Mouse (Mus musculus): ENCODE data around the gene Zcchc17. TPM values are rescaled to one million over a fixed set of nuclear protein-coding genes. Genes with fewer than 3 reads are reported as not detected.

Zcchc17 gene
- polyA plus RNA-seq, 1 experiment from 2014 or later, result 95.3 TPM

DNA sequence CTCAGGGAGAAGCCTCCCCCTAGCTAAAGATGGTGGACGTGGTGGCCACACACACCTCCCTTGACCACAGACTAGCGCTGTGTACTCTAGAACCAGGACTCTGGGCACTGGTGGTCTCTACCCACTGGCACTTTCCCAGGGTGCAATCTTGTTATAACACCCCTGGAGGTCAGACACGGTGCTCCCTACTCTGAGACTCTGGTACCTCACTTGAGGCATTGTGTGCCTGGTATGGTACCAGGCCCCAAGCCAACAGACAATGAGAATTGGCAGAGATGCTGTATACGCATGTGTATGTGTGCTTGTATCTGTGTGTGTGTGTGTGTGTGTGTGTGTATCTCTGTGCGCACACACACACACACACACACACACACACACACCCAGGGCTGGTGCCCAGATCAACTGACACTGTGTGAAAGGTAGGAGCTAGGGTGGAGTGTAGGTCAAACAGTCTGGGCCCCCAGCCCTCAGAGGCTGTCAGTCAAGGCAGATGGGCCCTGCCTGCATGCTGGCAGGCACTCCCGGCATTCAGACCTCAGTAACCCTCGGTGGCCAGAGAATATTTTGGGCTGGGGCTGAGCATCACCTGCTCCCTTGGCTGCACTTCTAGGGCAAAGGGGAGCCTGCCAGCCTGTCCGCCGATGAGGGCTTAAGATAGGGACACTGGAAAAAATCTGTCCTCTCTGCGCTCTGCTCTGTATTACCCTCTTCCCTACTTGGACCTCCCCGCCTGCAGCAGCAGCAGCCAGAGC lies 60.7 kb downstream of the Zcchc17 start:
- Histone ChIP-seq H3K9ac (replicated peaks) (no peak overlapping the region), H3K36me3 (no peaks in the 10 kb centered on the region), H3K9me3 (replicated peaks) (no peaks in the 10 kb centered on the region), H3K4me2 (no peak overlapping the region), H3K27ac (replicated peaks) (no peak overlapping the region), H3K4me3 (replicated peaks) (no peak overlapping the region), H3K27me3 (replicated peaks) (no peaks in the 10 kb centered on the region), H3K4me1 (0 out of 2 replicates have a peak, but pooled peaks cover 2% of the 10 kb centered on the region)
- 78% methylated on average over 11 of the region's 11 CpGs for WGBS
- ATAC-seq (ENCODE audit: low FRiP score), result no peak

GRCm38 (mm10) chr4:130297123-130297529 lies 62.6 kb downstream of the Zcchc17 start:
- Histone ChIP-seq H3K27me3 (replicated peaks) (no peaks in the 10 kb centered on the region), H3K4me3 (replicated peaks) (no peak overlapping the region), H3K36me3 (no peaks in the 10 kb centered on the region), H3K9ac (replicated peaks) (no peak overlapping the region), H3K9me3 (replicated peaks) (no peaks in the 10 kb centered on the region), H3K27ac (replicated peaks) (no peak overlapping the region), H3K4me1 (0 out of 2 replicates have a peak, but pooled peaks cover 2% of the 10 kb centered on the region), H3K4me2 (no peak overlapping the region)
- WGBS, result 22% methylated on average over 13 of the region's 13 CpGs
- ATAC-seq (ENCODE audit: low FRiP score), result no peak

- Histone ChIP-seq H3K4me3 (replicated peaks) (no peak overlapping the region), H3K9me3 (replicated peaks) (no peaks in the 10 kb centered on the region), H3K27ac (replicated peaks) (no peak overlapping the region), H3K36me3 (no peaks in the 10 kb centered on the region), H3K9ac (replicated peaks) (no peak overlapping the region), H3K4me2 (no peak overlapping the region), H3K4me1 (0 out of 2 replicates have a peak, but pooled peaks cover 2% of the 10 kb centered on the region), H3K27me3 (replicated peaks) (no peaks in the 10 kb centered on the region)
- 89% methylated on average over 13 of the region's 13 CpGs for WGBS
- ATAC-seq (ENCODE audit: low FRiP score), result no peak
These were observed 63.3 kb downstream of the Zcchc17 start for GRCm38 (mm10) chr4:130296243-130296965.

GRCm38 (mm10) chr4:130295047-130295745 lies 64.5 kb downstream of the Zcchc17 start:
- Histone ChIP-seq H3K4me3 (replicated peaks) (no peak overlapping the region), H3K4me2 (no peak overlapping the region), H3K9ac (replicated peaks) (no peak overlapping the region), H3K36me3 (no peaks in the 10 kb centered on the region), H3K27ac (replicated peaks) (no peak overlapping the region), H3K9me3 (replicated peaks) (no peaks in the 10 kb centered on the region), H3K4me1 (0 out of 2 replicates have a peak, but pooled peaks cover 2% of the 10 kb centered on the region), H3K27me3 (replicated peaks) (no peaks in the 10 kb centered on the region)
- WGBS, result 44% methylated on average over 23 of the region's 23 CpGs
- ATAC-seq (ENCODE audit: low FRiP score), result no peak

DNA sequence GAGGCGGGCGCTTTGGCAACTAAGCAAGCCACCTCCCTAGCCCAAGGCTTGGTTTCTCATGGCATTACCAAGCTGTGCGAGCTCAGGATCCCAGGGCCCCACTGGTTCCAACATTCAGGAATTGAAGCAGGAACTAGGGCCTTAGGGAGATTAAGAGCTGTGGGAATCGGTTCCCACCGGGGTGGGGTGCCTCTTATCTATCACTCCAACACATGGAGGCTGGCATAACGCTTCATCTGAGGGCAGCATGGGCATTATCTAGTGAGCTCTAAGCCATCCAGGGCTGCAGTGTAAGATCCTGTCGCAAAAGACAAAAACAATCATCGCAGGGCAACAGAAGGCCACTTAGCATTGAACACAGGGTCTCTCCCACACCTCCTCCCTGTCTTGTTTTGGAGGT lies 65.2 kb downstream of the Zcchc17 start:
- Histone ChIP-seq H3K27ac (replicated peaks) (no peak overlapping the region), H3K9me3 (replicated peaks) (no peaks in the 10 kb centered on the region), H3K36me3 (no peaks in the 10 kb centered on the region), H3K27me3 (replicated peaks) (no peaks in the 10 kb centered on the region), H3K4me3 (replicated peaks) (no peak overlapping the region), H3K9ac (replicated peaks) (no peak overlapping the region), H3K4me1 (0 out of 2 replicates have a peak, but pooled peaks cover 2% of the 10 kb centered on the region), H3K4me2 (no peak overlapping the region)
- no peak for ATAC-seq (ENCODE audit: low FRiP score)
- 83% methylated on average over 8 of the region's 8 CpGs for WGBS

DNA sequence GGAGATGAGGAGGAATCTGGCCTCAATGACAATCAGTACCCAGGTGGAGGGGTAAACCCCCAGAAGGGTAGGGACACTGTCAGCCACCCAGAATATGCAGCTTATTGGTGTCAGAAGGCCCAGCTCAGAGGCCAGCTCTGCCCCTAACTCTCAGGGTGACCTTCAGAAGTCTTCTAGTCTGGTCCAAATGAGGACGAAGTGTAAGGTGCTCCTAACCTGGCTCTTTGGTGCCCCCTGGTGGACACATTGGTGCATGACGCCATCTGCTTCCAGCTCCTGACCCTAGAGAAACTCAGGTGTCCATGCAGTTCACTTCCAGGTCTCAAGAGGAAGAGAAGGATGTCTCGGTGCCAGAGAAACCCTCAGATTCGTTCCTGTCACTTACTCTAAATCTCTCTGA lies 67.5 kb downstream of the Zcchc17 start:
- 0 out of 2 replicates have a peak, but pooled peaks cover 2% of the 10 kb centered on the region for H3K4me1 ChIP-seq
- ATAC-seq (ENCODE audit: low FRiP score), result no peak
- WGBS, result 3% methylated on average over 4 of the region's 4 CpGs

GRCm38 (mm10) chr4:130289824-130290223 lies 69.9 kb downstream of the Zcchc17 start:
- H3K4me2 ChIP-seq, result no peak overlapping the region
- no peaks in the 10 kb centered on the region for H3K9me3 ChIP-seq (replicated peaks)
- ATAC-seq (ENCODE audit: low FRiP score), result no peak
- H3K27me3 ChIP-seq (replicated peaks), result no peaks in the 10 kb centered on the region
- no peak overlapping the region for H3K27ac ChIP-seq (replicated peaks)
- H3K9ac ChIP-seq (replicated peaks), result no peak overlapping the region
- no peak overlapping the region for H3K4me3 ChIP-seq (replicated peaks)
- 84% methylated on average over 3 of the region's 3 CpGs for WGBS
- no peaks in the 10 kb centered on the region for H3K36me3 ChIP-seq
- no peaks in the 10 kb centered on the region for H3K4me1 ChIP-seq

More for the DNA sequence above, 67.5 kb downstream of the Zcchc17 start:
- Histone ChIP-seq H3K4me3 (replicated peaks) (no peak overlapping the region), H3K4me2 (no peak overlapping the region), H3K27ac (replicated peaks) (no peak overlapping the region), H3K27me3 (replicated peaks) (no peaks in the 10 kb centered on the region), H3K9ac (replicated peaks) (no peak overlapping the region), H3K9me3 (replicated peaks) (no peaks in the 10 kb centered on the region), H3K36me3 (no peaks in the 10 kb centered on the region)

DNA sequence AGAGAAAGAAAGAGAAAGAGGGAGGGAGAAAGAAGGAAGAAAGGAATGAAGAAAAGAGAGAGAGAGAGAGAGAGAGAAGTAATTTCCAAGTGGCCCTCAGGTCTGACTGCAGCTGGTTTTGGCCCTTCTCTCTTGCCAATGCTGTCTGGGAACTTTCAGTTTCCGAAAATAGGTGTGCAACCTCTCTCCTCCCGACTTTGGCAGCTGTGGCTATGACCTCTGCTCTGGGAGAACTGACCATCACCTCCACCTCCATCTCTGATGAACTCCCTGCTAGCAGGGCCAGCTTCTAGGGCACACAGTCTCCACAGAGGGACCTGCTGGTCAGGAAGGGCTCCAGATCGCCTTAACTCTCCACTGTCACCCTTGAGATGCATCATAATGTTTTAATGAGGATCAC lies 73.2 kb downstream of the Zcchc17 start:
- H3K36me3 ChIP-seq, result no peaks in the 10 kb centered on the region
- H3K4me2 ChIP-seq, result no peak overlapping the region
- 63% methylated on average over 3 of the region's 3 CpGs for WGBS
- H3K27ac ChIP-seq (replicated peaks), result no peak overlapping the region
- ATAC-seq (ENCODE audit: low FRiP score), result no peak
- no peak overlapping the region for H3K4me3 ChIP-seq (replicated peaks)
- no peaks in the 10 kb centered on the region for H3K27me3 ChIP-seq (replicated peaks)
- no peaks in the 10 kb centered on the region for H3K4me1 ChIP-seq
- H3K9ac ChIP-seq (replicated peaks), result no peak overlapping the region
- no peaks in the 10 kb centered on the region for H3K9me3 ChIP-seq (replicated peaks)

DNA sequence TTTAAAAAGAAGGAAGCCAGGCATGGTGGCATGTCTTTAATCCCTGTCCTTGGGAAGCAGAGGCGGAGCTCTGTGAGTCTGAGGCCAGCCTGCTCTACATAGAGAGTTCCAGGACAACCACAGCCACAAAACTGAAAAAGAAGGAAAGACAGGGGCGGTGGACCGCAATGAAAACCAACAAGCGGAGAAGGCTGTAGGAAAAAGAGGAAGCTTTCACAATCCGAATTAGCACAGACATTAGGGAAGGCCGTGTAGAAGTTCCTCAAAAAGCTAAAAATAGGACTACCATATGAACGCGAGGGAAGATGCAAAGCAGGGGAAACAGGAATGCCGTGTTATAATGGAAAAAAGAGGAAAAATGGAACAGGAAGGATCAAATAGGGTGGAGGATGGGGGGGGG lies 75.9 kb downstream of the Zcchc17 start:
- H3K27me3 ChIP-seq (replicated peaks), result no peaks in the 10 kb centered on the region

DNA sequence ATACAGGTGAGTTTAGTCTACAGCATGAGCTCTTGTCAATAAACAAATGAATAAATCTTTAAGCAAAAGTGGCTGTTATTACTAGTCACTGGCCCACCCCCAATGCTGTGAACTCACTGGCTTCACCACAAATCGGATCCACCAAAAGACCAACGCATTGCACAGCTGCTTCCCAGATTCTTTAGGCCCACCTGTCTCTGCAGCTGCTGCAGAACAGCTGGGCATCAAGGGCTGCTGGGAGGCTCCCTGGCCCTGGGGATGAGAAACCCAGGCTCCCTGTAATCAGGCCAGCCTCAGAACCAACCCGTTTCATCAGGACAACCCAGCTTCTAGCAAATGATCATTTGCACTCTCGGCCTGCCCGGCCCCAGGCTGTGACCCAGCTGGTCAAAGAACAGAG lies 76.9 kb downstream of the Zcchc17 start:
- 64% methylated on average over 5 of the region's 5 CpGs for WGBS

More for the DNA sequence above, 75.9 kb downstream of the Zcchc17 start:
- 82% methylated on average over 9 of the region's 9 CpGs for WGBS
- Histone ChIP-seq H3K27ac (replicated peaks) (no peak overlapping the region), H3K36me3 (no peaks in the 10 kb centered on the region), H3K9ac (replicated peaks) (no peak overlapping the region), H3K4me3 (replicated peaks) (no peak overlapping the region), H3K4me2 (no peak overlapping the region), H3K9me3 (replicated peaks) (no peaks in the 10 kb centered on the region), H3K4me1 (no peaks in the 10 kb centered on the region)
- no peak for ATAC-seq (ENCODE audit: low FRiP score)

DNA sequence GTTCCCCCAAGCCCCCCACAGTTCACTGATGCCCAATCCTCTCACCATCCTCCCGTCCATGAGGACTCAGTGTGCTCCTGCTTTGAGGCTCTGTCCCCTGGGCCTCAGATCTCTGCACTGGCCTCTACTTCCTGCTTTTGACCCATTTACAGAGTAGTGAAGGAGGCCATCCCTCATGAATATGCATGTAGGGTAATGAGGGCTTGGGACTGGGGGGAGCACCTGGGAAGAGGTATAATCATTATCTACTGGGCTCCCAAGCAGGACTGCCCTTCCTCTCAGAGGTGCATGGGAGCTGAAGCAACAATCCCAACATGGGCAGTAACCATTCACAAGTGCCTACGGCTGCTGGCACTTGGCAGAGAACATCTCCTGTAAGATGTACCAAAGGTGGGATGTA lies 80.6 kb downstream of the Zcchc17 start, which contains the start of gene Serinc2:
Serinc2 (minus strand) TSS at position 101 of the 400 bp plus-strand sequence.
- Histone ChIP-seq H3K36me3 (no peaks in the 10 kb centered on the region), H3K4me3 (replicated peaks) (no peak within 1 kb of the TSS), H3K4me1 (peaks cover 19% of the 10 kb centered on the region), H3K4me2 (no peak within 1 kb of the TSS), H3K9ac (replicated peaks) (no peak within 1 kb of the TSS), H3K27ac (replicated peaks) (no peak within 1 kb of the TSS), H3K27me3 (replicated peaks) (no peaks in the 10 kb centered on the region), H3K9me3 (replicated peaks) (no peaks in the 10 kb centered on the region)
- WGBS, result 75% methylated on average over 2 of the region's 2 CpGs
- ATAC-seq (ENCODE audit: low FRiP score), result no peak

More for the DNA sequence above, 76.9 kb downstream of the Zcchc17 start:
- no peaks in the 10 kb centered on the region for H3K4me1 ChIP-seq
- no peak overlapping the region for H3K4me3 ChIP-seq (replicated peaks)
- no peak for ATAC-seq (ENCODE audit: low FRiP score)
- H3K27ac ChIP-seq (replicated peaks), result no peak overlapping the region
- no peak overlapping the region for H3K9ac ChIP-seq (replicated peaks)
- no peak overlapping the region for H3K4me2 ChIP-seq
- H3K27me3 ChIP-seq (replicated peaks), result no peaks in the 10 kb centered on the region
- H3K36me3 ChIP-seq, result no peaks in the 10 kb centered on the region
- H3K9me3 ChIP-seq (replicated peaks), result no peaks in the 10 kb centered on the region
